Mouse (Mus musculus) myocyte (in vitro differentiated cells): ENCODE data around the gene Usp10.

ENCODE experiments used
- E2F4 ChIP-seq: IDR thresholded peaks from one replicate; pipeline ENCODE4 v1.6.1; 2011; ENCODE audit warnings: mild to moderate bottlenecking, control low read depth, moderate library complexity; ENCODE audit not compliant: insufficient read depth
- MYOD1 ChIP-seq, 3 experiments: IDR thresholded peaks; one replicate each; pipeline ENCODE4 v1.6.1; 2011; ENCODE audit warnings: control low read depth in 2 of 3, low read depth in 2 of 3, mild to moderate bottlenecking in 2 of 3, moderate library complexity in 1 of 3; ENCODE audit not compliant: insufficient read length in 2 of 3, control insufficient read depth in 1 of 3
- POLR2A ChIP-seq: IDR thresholded peaks from one replicate; pipeline ENCODE4 v1.6.1; 2011; ENCODE audit warnings: low read depth, mild to moderate bottlenecking, control low read depth, moderate library complexity; ENCODE audit not compliant: insufficient read length
- POLR2AphosphoS2 ChIP-seq: IDR thresholded peaks from one replicate; pipeline ENCODE4 v1.6.1; 2011; ENCODE audit warnings: low read depth, control low read depth; ENCODE audit not compliant: insufficient read length
- USF1 ChIP-seq: IDR thresholded peaks from one replicate; pipeline ENCODE4 v1.6.1; 2011; ENCODE audit warnings: low read depth, mild to moderate bottlenecking, control low read depth, moderate library complexity

GRCm38 (mm10) chr8:119881917-119882316, 28.2 kb upstream of the Usp10 start:
- TF ChIP-seq MYOD1 (IDR thresholded peaks at IDR 0.05; ENCODE audit: control insufficient read depth in 1 of 3, insufficient read length in 2 of 3, low read depth in 2 of 3) (no peak), E2F4 (no peak), POLR2AphosphoS2 (no peak), POLR2A (no peak), USF1 (no peak)
